Mouse (Mus musculus) hindbrain, postnatal 0 days (tissue): ENCODE data around the gene Ncoa1. TPM values are rescaled to one million over a fixed set of nuclear protein-coding genes. Genes with fewer than 3 reads are reported as not detected.
A peak's percentile ranks its signal among the peaks of the same experiment; 100 is the strongest.

ENCODE experiments used
- ATAC-seq: fragments of 200-750 bp; cut with Nextera tagmentation; 2 replicates; pipeline ENCODE4 v1.8.0; 2017; ENCODE audit warnings: mild to moderate bottlenecking, moderate TSS enrichment, moderate library complexity
- DNase-seq: peaks from one replicate; pipeline ENCODE4 v3.0.0-alpha.2; 2015; ENCODE audit warnings: low spot score
- H3K27ac ChIP-seq: fragments of 300-500 bp; sonication (generic); 2 replicates; pipeline ENCODE4 v1.5.1; 2014; ENCODE audit warnings: mild to moderate bottlenecking
- H3K27me3 ChIP-seq: fragments of 300-500 bp; sonication (generic); 2 replicates; pipeline ENCODE4 v1.6.1; 2014; ENCODE audit warnings: low read length, mixed read lengths; ENCODE audit not compliant: insufficient read depth
- H3K36me3 ChIP-seq: fragments of 300-500 bp; sonication (generic); 2 replicates; pipeline ENCODE4 v1.6.1; 2014; ENCODE audit warnings: low read length, mixed read lengths; ENCODE audit not compliant: insufficient read depth
- H3K4me1 ChIP-seq: fragments of 300-500 bp; sonication (generic); 2 replicates; pipeline ENCODE4 v1.6.1; 2014; ENCODE audit warnings: antibody characterized with exemption, low read length, mixed read lengths; ENCODE audit not compliant: insufficient read depth
- H3K4me2 ChIP-seq: fragments of 300-500 bp; sonication (generic); 2 replicates; pipeline ENCODE4 v1.6.1; 2014; ENCODE audit warnings: low read depth, mild to moderate bottlenecking, low read length, moderate library complexity, mixed read lengths
- H3K4me3 ChIP-seq: fragments of 300-500 bp; sonication (generic); 2 replicates; pipeline ENCODE4 v1.5.1; 2014; ENCODE audit warnings: low read length
- H3K9ac ChIP-seq: fragments of 300-500 bp; sonication (generic); replicated peaks from 2 replicates; pipeline ENCODE4 v1.6.1; 2014; ENCODE audit warnings: mild to moderate bottlenecking, low read length, moderate library complexity, mixed read lengths
- H3K9me3 ChIP-seq: fragments of 300-500 bp; sonication (generic); 2 replicates; pipeline ENCODE4 v1.6.1; 2016; ENCODE audit warnings: low read length, mixed read lengths
- CTCF ChIP-seq: IDR thresholded peaks from 2 replicates; pipeline ENCODE4 v1.5.1; 2016; ENCODE audit warnings: antibody characterized with exemption, control low read depth, low read depth
- WGBS: fragments of 180-500 bp; shearing (Covaris S2); extraction: QIAGEN DNeasy Blood & Tissue Kit; methylation state at CpG from one replicate; pipeline ENCODE4 v1.1.7; 2014; 5-methylcytosine and 5-hydroxymethylcytosine counted together
- polyA plus RNA-seq: library from polyadenylated mRNA; unstranded; fragments of >200 nt; fragmentation: Nextera tagmentation; extraction: Ambion mirVana; gene quantifications from 2 replicates; pipeline ENCODE4 v1.2.1, GENCODE M21; 2015
- total RNA-seq: library from RNA; depleted of rRNA; stranded (reverse); fragments of >200 nt; gene quantifications from 2 replicates; pipeline ENCODE4 v1.2.3, GENCODE M21; 2014

The Ncoa1 gene
- total and polyA plus RNA-seq, 2 experiments from 2014 or later = 14.2 to 38.5 TPM

DNA sequence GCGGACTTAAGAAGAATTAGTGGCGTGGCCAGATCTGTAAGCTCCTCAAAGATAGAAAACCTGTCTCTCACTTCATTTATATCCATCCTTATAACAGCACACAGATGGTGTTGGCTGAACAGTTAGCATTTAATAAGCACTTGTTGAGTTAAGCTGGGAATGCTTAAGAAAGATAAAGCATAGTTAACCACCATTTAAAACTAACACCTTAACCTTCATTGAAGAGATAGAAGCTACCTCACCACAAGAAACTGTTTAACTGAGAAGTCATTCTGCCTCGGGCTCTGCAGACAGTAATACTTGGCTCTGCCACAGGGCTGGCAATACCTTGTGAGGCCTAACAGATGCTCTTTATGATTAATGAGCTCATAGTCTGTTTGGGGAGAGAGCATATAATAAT, 134.9 kb downstream of the Ncoa1 start:
- Histone ChIP-seq H3K9ac (no peak overlapping the region), H3K27me3 (no peaks in the 10 kb centered on the region), H3K9me3 (no peaks in the 10 kb centered on the region), H3K4me2 (no peak overlapping the region), H3K4me1 (no peaks in the 10 kb centered on the region), H3K36me3 (0 out of 2 replicates have a peak, but pooled peaks cover 4% of the 10 kb centered on the region), H3K4me3 (no peak overlapping the region), H3K27ac (no peak overlapping the region)
- 60% methylated on average over 3 of the region's 3 CpGs for WGBS
- 0 out of 2 replicates have a peak, but pooled peaks have one; percentile 19 for TF ChIP-seq CTCF
- DNase-seq (peak; percentile 40), ATAC-seq (no peak)

- H3K9ac ChIP-seq = no peak overlapping the region
- no peak overlapping the region for H3K4me2 ChIP-seq
- 85% methylated on average over 3 of the region's 3 CpGs for WGBS
- no peaks in the 10 kb centered on the region for H3K27me3 ChIP-seq
- TF ChIP-seq CTCF = no peak
- no peaks in the 10 kb centered on the region for H3K4me1 ChIP-seq
- DNase-seq (no peak), ATAC-seq (no peak)
- no peaks in the 10 kb centered on the region for H3K9me3 ChIP-seq
- 0 out of 2 replicates have a peak, but pooled peaks cover 4% of the 10 kb centered on the region for H3K36me3 ChIP-seq
- no peak overlapping the region for H3K4me3 ChIP-seq
- H3K27ac ChIP-seq = no peak overlapping the region
Observed at GRCm38 (mm10) chr12:4340325-4340924, 136.6 kb downstream of the Ncoa1 start.

- Histone ChIP-seq H3K36me3 (no peaks in the 10 kb centered on the region), H3K27me3 (no peaks in the 10 kb centered on the region), H3K9ac (no peak overlapping the region), H3K9me3 (no peaks in the 10 kb centered on the region), H3K4me2 (no peak overlapping the region), H3K4me1 (no peaks in the 10 kb centered on the region), H3K27ac (no peak overlapping the region), H3K4me3 (no peak overlapping the region)
- 86% methylated on average over 5 of the region's 5 CpGs for WGBS
- no peak for TF ChIP-seq CTCF
- DNase-seq (no peak), ATAC-seq (no peak)
Observed at GRCm38 (mm10) chr12:4323604-4324003, 153.4 kb downstream of the Ncoa1 start.

- Histone ChIP-seq H3K4me3 (no peak overlapping the region), H3K36me3 (no peaks in the 10 kb centered on the region), H3K9me3 (no peaks in the 10 kb centered on the region), H3K9ac (no peak overlapping the region), H3K4me1 (no peaks in the 10 kb centered on the region), H3K4me2 (no peak overlapping the region), H3K27me3 (no peaks in the 10 kb centered on the region), H3K27ac (no peak overlapping the region)
- ATAC-seq (no peak), DNase-seq (no peak)
- whole genome bisulfite sequencing = 47% methylated on average over 2 of the region's 2 CpGs
- TF ChIP-seq CTCF = no peak
Observed at GRCm38 (mm10) chr12:4322227-4322626, 154.8 kb downstream of the Ncoa1 start.

DNA sequence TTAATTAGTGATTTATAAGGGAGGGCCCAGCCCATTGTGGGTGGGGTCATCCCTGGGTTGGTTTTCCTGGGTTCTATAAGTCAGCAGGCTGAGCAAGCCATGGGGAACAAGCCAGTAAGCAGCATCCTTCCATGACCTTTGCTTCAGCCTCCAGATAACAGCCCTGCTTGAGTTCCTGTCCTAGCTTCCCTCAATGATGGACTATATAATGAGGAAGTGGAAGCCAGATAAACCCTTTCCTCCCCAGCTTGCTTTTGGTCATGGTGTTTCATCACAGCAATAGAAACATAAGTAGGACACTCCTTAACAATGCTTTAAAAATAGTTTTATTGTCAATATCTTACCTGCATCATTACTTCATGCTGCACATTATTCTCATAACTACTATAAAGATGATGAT, 163.2 kb downstream of the Ncoa1 start:
- Histone ChIP-seq H3K27ac (no peak overlapping the region), H3K9ac (no peak overlapping the region), H3K4me2 (no peak overlapping the region), H3K36me3 (peaks cover 7% of the 10 kb centered on the region; the same call in 1 of the 2 replicates), H3K4me1 (no peaks in the 10 kb centered on the region), H3K27me3 (no peaks in the 10 kb centered on the region), H3K4me3 (no peak overlapping the region), H3K9me3 (no peaks in the 10 kb centered on the region)
- TF ChIP-seq CTCF = no peak
- ATAC-seq (no peak), DNase-seq (no peak)

DNA sequence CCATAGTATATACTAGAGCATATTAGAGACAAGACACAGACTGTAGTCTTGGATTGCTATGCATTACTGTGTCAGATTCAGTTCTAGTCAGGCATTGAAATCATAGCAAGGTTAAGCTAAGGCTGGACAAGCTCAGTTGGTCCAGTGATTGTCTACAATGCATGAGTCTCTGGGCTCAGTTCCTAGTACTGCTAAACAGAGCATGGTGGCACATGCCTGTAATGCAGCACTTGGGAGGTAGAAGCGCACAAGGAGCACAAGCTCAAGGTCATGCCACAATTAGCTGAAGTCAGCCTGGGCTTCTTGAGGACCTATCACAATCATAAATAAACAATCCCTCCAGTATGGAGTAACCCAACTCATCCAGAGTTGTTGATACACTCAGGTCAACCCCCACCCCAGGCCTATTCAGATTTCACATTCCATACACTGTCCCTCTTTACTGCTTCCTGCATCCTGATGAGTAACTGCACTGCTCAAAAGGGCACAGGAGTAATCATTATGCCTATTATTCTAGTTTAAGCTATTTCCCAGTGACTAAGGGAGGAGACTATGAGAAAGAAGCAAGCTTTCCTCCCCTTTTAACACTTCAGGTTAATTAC, 170.2 kb downstream of the Ncoa1 start:
- Histone ChIP-seq H3K27me3 (no peaks in the 10 kb centered on the region), H3K4me3 (no peak overlapping the region), H3K4me1 (no peaks in the 10 kb centered on the region), H3K27ac (no peak overlapping the region), H3K36me3 (peaks cover 10% of the 10 kb centered on the region; the same call in 1 of the 2 replicates), H3K9me3 (no peaks in the 10 kb centered on the region), H3K4me2 (no peak overlapping the region), H3K9ac (no peak overlapping the region)
- WGBS = 73% methylated on average over 1 of the region's 1 CpGs
- no peak for DNase-seq
- no peak for ATAC-seq
- no peak for TF ChIP-seq CTCF

- no peak overlapping the region for H3K4me2 ChIP-seq
- no peaks in the 10 kb centered on the region for H3K4me1 ChIP-seq
- 90% methylated on average over 3 of the region's 3 CpGs for WGBS
- no peaks in the 10 kb centered on the region for H3K27me3 ChIP-seq
- ATAC-seq (no peak), DNase-seq (no peak)
- no peak overlapping the region for H3K4me3 ChIP-seq
- H3K9ac ChIP-seq = no peak overlapping the region
- no peak for TF ChIP-seq CTCF
- H3K27ac ChIP-seq = no peak overlapping the region
- peaks cover 10% of the 10 kb centered on the region; the same call in 1 of the 2 replicates for H3K36me3 ChIP-seq
- no peaks in the 10 kb centered on the region for H3K9me3 ChIP-seq
Observed at GRCm38 (mm10) chr12:4299300-4299699, 177.7 kb downstream of the Ncoa1 start.
